Mouse (Mus musculus): ENCODE data around the gene Plppr1.
"Not testable (repeated sequence)": the region's sequence is repeated elsewhere in the genome, so short reads cannot be mapped to it uniquely, and the experiment has no call there.

Plppr1 gene

DNA sequence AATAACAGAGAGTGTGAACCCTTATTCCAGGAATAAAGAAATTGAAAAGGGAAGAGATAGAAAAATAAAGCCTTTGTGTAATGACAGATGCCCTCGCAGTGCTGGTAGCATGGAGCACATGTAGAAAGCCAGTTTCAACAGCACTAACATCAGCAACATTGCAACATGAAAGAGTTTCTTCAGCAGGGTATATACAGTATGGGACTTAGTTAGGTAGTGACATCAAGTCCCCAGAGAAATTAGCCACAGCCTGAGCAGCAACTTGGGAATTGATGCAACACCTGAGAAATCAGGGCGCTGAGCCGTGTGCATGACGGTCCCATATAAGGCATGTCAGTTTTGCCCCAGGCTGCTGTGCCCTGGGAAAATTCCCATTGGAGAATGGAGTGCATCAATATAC, 179.0 kb downstream of the Plppr1 start:
- DNase-seq, result no peak

DNA sequence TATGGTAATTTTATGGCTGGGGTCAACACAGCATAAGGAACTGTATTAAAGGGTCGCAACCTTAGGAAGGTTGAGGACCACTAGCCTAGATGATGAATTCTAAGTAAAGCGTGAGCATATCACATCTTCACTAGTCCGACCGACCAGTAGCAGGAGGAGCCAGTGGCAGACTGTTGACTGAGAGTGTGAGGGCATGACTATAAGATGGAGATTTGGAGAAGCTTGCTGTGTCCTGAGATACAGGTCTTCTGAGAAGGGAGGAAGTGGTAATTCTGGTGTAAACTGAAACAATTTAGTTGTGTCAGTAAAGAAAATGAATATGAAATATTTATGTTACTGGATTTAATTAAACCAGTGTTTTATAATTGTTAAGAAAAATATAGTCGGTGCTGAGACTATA, 180.4 kb downstream of the Plppr1 start:
- DNase-seq, result no peak

DNA sequence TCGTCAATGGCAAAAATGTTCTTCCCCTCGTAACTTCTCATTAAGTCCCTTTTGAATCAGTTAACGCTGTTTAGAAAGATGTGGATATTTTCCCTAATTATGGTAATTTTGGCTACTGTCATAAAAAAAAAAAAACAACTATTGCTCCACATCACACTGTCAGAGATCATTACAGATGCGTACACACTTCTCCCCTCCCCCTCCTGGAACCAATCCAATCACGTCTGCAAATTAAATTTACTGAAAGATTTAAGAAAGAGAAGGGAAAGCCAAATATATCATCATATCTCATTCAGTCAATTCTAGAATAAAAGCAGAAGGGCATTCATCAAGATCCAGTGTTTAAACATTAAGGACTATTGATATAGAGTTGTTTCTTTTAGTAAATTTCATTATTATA, 185.7 kb downstream of the Plppr1 start:
- no peak for DNase-seq

DNA sequence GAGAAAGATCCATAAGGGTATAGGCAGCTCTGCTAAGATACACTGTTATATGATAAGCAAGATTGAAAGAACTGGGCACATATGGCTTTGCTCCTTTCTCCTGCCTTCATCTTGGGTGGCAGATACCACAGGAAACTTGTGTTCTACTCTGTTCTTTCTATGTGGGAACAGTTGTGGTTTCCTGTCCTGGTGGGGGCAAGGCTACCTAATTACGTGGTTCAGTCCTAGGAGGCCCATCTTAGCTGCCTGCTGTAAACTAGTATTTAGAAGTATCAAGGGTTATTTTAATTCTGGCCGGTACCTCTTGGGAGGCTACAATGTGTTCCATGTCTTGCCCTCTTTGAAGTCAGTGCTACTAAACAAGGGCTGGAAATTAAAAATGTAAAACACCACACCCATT, 186.2 kb downstream of the Plppr1 start:
- no peak for DNase-seq

DNA sequence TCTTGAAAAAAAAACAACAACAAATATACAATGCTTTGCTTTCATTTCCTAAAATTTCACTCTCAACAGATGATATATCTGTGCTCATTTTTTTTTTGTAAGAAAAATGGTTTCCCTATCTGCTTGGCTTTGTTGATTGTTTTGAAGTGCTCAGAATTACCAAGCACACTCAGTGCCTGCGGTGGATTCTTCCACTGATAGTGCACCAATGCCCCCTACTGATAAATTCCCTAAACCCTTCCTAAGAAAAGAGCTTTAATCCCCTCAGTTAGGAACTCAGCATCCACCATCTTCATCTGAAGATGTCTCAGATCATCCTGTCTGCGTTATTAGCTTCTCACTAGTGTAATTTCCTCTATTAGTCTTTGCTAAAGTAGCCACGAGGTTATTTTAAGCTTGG, 192.2 kb downstream of the Plppr1 start:
- DNase-seq, result peak; percentile 5

DNA sequence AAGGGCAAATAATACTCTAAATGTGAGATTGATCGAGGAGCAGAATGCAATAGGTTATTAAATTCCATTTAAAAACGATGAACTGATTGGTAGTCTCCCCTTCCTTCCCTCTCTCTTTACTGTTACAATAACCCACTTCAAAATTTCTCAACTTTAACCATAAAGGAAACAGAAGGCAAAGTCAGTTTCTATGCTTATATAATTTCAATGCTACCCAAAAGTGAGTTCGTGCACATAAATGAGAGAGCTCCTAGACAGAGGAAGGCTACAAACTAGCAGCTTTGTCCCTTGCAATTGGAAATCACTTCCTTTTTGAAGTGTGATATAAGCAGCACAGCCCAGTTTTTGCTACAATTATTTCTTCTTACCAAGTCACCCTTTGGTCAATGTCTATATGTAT, 193.1 kb downstream of the Plppr1 start:
- no peak for DNase-seq

DNA sequence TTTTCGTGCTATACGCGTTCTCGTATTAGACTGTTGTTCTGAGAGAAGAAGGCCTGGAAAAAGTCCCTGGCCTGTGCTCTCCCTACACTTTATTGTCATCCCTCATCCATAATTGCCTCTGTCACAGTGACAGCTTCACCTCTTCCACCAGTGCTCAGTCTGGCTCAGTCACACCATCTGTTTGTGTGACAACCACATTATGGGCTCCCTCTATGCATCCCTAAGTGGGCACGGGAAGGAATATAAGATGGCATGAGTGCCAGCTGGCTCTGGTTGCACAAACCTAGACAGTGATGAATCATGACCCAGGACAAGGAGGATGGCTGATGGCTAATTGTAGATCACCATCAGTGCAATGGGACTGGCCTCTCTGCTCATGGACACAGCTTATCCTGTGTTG, 219.4 kb downstream of the Plppr1 start:
- no peak for DNase-seq

DNA sequence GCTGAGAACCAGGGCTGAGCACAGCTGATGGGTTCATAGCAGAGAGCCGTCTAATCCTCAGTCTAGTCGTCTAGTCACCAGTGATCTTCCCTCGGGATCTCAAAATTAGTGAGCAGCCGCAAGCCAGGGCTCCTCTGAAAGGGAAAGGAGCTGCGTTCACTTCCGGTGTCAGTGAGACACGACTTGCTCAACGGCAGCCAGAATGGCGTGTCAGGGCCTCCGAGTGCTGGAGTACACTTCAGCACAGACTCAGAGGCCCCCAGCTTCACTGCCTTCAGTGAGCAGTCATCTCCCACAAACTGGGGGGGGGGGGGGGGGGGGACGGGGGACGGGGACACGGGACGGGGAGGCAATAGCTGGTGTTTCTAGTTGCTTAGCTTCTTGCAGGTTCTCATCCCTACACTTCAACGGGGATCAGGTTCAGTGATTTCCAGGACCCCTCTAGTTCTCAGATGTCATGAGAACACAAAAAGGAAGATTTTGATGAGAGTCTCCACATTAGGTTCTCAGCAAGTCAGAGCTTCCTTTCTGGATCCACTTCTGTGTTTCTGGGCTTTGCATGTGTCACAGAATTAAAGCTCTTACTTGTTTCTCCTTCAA, 225.7 kb downstream of the Plppr1 start:
- DNase-seq, result no peak

DNA sequence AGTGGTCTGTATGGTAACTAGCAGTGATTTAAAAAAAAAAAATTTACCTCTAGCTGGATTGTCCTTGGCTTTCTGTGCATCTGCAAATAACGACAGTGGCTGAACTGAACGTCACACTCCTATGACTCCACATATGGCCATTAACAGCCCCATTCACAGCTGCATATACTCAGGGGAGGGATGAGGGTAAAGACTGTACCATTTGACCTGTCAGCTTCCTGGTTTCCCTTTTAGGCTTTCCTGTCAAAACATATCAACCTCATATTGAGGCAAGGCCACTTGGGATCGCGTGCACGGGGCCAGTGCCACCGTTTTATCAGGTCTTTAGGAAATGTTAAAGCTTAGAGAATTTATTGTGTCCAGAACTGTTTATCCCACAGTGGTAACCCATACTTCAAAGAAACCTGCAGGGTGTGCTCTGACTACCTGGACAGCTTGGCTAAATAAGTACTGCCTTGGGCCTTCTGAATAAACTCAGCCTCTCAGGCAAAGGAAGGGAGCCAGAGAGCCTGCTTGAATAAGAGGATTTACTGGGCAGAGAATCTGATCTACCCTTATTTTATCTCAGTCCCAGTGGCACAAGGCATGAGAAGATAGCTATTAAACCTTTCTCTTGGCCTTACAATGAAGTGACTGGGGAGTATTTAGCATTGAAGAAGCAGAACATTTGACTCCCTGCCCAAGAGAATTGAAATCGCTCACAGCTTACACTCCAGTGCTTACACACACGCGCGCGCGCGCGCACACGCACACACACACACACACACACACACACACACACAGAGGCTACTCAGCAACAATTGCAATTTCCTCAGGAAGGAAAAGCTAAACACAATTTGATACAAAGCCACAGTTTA, 226.5 kb downstream of the Plppr1 start:
- no peak for DNase-seq

DNA sequence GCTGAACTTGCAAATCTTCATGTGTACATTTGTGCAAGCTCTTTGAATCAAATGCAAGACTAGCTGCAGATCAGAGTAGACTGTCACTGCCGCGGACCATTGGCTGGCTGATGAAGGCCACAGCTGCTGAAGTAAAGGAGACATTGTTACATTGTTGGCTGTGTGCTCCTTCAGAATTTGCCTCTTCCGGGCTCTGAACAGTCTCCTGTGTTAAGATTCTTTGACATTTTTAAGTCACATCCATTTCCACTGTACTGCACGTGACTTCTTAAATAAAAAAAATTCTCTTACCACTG, 227.1 kb downstream of the Plppr1 start:
- DNase-seq, result no peak

DNA sequence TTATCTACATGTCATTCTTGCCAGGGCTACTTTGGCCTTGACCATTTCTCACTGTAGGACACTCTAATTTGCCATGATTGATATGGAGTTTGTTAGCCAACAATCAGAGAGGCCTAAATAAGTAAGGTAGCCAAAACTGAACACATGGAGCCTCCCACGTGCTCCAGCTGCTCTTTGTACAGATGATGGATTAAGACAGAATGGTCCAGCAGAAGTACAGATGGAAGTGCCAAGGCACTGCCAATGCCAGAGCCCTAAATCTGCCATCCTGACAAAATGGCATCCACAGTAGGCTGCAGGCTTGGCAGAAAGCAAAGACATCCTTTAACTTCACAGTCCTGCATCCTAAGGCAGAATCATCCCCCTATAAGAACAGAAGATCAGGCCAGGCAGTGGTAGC, 237.4 kb downstream of the Plppr1 start:
- no peak for DNase-seq

DNA sequence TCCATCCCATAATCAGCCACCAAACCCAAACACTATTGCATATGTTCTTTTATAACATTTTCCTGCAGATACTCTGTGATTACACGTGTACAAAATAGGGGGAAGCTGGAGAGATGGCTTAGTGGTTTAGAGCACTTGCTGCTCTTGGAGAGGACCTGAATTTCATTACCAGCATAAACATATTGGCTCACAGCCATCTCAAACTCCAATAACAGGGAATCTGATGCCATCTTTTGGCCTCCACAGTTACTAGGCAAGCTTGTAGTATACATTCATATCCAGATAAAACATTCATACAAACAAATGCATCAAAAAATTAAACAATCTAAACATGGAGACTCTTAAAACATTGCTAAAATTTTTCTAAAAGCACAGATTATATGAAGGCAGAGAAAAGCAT, 240.5 kb downstream of the Plppr1 start:
- no peak for DNase-seq

DNA sequence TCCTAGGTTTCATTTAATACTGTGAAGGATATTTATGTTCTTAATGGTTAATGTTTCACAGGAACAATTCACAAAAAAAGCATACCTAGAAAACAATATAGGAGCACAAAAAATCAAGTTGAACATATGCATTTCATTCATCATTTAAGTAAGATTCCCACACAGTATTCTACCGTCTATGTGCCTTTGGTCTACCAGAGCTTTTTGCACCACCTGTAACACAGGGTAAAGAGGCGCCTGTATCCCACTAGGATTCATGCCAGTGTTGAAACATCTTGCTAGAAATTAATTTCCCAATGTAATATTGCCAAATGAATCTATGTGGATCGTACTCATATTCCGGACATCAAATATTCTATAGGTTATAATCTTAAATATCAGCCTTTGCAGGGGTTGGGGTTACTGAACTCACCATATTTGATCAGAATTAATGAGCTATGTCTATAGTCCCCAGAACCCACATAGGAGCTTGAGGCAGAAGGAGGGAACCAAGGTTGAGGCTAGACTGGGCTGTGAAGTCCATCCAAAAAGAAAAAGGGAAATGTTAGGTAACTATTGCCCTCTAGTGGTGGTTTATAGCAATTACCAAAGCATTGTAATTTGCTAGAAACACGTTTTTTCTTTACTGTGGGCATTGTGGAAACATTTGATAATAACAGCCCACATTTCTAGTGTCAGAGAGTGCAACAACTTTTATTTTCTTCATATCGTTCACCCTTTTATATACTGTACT, 263.0 kb downstream of the Plppr1 start:
- peak; percentile 41 for DNase-seq

DNA sequence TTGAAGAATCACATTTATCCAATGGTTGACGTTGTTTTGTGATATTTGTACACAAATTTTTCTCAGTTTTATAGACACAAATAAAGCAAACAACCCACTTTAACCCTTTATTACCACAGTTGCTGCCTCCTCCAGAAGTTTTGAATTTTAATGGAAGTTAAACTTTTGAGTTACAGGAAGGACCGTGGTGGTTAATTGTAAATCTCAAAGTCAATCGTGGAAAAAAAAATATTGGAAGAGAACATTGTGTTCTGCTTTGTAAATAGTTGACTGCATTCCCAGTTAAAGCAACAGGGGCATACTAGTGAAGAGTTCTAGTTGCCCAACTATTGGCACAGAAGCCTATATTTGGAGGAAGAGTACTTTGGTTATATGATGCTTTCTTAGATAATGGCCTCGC, 278.9 kb downstream of the Plppr1 start:
- DNase-seq, result not testable (repeated sequence)

DNA sequence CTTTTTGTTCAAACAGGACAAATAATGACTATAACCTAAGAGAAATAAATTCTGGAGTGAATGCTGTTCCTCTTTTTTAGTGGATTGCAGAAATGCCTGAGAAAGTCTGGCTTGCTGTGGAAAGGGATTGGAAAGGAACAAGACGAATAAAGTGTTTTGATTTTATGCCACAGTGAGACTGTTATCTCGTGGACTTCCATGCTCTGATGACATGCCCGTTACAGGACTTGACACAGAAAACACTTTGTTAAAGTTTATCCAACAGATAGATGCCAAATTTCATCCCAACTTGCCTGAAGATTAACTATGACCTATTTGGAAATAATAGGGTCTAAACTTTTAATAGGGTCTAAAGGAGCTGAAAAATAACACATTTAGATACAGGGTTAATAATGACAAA, 281.0 kb downstream of the Plppr1 start:
- not testable (repeated sequence) for DNase-seq

DNA sequence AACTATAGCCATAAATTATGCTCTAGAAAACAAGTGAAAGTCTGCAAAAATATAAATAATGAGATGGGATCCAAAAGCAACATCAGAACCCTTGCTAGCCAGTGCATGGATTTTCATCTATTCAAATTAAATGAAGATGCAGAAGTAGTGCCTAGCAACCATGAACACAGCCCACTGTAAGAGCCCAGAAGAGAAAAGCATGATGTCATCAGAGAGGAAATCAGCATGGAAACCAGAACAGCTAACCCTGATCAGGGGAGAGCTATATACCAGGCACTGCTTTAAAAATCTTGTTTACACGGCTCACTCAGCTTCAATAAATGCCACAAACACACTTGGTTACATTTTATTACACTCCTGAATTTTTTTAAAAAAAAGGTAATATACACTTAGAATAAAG, 288.9 kb downstream of the Plppr1 start:
- not testable (repeated sequence) for DNase-seq

DNA sequence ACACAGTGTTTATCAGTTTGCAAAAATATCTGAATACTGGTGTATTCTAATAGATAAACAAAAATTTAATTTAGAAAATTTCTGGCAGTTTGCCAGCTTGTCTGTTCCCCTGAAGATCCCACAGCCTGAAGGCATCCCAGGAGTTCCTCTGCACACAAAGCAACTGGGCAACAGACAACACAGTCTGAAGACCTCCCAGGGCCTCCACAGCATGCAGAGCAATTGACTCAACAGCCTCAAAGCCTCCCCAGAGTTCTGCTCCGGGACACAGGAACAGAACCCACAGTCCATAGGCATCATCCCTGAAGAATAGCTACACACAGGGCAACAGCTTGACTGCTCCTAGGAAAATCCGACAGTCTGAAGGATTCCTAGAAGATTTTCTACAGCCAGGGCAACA, 289.6 kb downstream of the Plppr1 start:
- no peak for DNase-seq

DNA sequence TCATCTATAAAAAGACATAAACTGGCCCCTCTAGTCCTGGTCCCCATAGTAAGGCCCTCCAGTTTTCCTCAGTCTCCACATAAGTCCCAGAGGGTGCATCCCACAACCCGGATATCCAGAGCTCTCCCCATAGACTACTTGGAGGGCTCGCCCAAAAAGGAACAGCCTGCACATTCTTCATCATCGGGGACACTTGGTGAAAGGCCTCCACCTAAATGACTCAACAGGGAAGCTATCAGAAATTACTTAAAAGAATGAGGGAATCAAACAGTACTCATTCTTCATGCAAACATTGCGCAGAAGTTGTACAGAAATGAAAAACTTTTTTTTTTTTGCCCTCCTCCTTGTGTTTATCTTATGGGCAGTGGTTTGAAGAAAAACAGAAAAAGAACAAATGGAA, 291.4 kb downstream of the Plppr1 start:
- no peak for DNase-seq

DNA sequence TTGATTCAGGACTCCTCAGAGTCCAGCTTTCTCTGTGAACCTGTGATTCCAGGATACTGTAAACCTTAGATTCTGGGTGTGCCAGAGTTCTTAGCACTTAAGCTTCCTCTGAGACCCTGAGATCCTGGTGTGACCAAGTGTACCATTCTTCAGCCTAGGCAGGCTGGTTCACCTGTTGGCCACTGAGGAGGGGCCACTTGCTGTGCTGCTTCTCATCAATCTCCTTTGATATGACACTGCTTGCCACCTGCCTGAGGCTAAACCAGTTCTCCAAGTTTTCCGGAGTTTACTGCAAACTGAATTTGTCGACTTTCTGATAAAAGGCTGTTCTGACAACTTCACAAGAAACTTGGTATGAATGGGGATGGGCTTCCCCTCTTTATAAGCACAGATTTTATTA, 298.0 kb downstream of the Plppr1 start:
- DNase-seq, result no peak

DNA sequence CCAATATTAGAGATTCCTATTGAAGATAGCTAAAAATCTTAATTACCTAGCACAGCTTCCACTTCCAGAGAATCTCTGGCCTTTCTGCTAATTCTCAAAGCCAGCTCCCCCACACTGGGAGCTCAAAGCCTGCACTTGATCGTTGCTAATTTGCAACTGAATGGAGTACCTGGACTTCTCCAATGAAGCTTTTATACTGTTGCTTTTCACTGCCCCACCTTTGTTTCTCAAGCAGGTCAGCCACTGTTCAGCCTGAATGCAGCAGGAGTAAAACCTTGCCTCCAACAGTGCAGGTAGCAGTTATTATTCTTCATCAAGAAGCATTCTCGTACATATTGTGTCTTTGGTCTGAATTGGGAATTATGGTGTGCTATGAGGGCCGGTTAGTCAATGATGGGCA, 309.0 kb downstream of the Plppr1 start:
- DNase-seq, result not testable (repeated sequence)

DNA sequence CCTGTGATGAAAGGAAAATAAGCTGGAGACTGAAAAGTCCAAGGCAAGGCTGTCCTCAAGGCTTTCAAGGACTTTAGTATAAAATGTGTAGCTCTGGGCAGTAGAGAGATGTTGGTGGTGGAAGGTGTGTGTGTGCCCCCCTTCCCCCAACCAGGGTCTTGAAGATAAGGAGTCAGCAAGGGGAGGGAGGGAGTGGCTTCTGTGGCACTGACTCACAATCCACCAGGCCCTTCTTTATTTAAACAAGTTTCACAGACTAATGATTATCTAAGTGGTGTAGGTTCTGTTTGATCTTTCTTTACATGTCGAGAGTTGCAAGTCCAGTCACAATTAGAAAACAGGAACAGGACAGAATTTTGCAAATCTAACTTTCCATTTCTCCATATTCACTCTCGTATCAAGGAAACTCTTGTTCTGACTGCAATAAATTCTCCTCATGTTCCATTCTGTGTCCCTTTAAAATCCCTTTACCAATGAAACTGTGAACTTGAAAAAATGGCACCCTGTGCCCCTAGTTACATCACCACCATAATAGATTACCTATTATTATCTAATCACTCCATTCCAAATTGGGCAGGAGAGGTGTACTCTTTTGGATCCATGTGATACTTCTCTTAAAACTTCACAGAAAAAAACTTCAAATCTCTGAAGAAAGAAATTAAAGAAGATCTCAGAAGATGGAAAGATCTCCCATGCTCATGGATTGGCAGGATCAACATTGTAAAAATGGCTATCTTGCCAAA, 324.7 kb downstream of the Plppr1 start:
- DNase-seq, result not testable (repeated sequence)

DNA sequence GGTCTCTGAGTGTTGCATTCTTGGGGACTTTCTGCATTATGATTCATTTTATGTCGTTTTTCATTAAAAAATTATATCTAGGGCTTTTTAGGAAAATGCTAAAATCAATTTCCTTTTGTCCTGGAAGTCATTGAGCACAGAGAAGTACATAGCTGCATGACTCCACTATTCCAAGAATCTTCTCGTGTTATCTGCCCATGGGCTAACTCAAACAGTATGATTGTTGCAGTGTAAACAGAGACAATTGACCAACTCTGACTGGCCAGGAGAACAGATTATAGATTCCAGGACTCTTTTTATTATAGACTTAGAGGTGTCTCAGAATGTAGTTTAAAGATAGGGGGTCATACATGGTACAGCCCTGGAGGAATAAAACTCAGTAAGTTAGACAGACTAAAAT, 327.8 kb downstream of the Plppr1 start:
- DNase-seq, result no peak
